Mouse (Mus musculus) heart, postnatal 36 days (tissue): ENCODE data around the gene Ehmt2. TPM values are rescaled to one million over a fixed set of nuclear protein-coding genes. Genes with fewer than 3 reads are reported as not detected.

ENCODE experiments used
- microRNA-seq, 2 experiments: library from miRNA; unstranded; fragments of <30 nt; microRNA quantifications; one replicate each; pipeline ENCODE4 v1.2.0; 2021; ENCODE audit warnings: borderline number of aligned reads in 2 of 2
- total RNA-seq, 2 experiments: library from RNA; stranded (reverse); gene quantifications; 2 replicates each; pipeline ENCODE4 v1.2.3; 2021

Gene Ehmt2
- total RNA-seq, 2 experiments from 2014 or later, result 44.6 to 49.8 TPM

Small RNA genes within 50 kb of the gene (microRNA-seq; reads per million reads assigned to microRNA genes)
- 0 reads per million in 2 experiments for gene Mir6972

Other genes starting within 250 kb of the Ehmt2 start
- gene Tnxb, start 227.9 kb upstream of the Ehmt2 start, total RNA-seq, result 10 to 100 TPM; 35.6 to 39.7 TPM
- gene C4b, start 154.6 kb upstream of the Ehmt2 start, total RNA-seq, result 10 to 100 TPM; 22.8 to 24.7 TPM
- gene Cyp21a1, start 93.9 kb upstream of the Ehmt2 start, total RNA-seq, result not detected
- gene Stk19, start 61.5 kb upstream of the Ehmt2 start, total RNA-seq, result 10 to 100 TPM in 1 of 2 experiments, 1 to 10 TPM in 1; 10.0 to 11.1 TPM
- 10 to 100 TPM; 12.4 to 17.3 TPM for gene Dxo, start 61.5 kb upstream of the Ehmt2 start, total RNA-seq
- 10 to 100 TPM; 22.6 to 24.5 TPM for gene Skiv2l, start 48.3 kb upstream of the Ehmt2 start, total RNA-seq
- gene Nelfe, start 48.1 kb upstream of the Ehmt2 start, total RNA-seq, result 10 to 100 TPM; 13.7 to 15.3 TPM
- gene Cfb, start 36.0 kb upstream of the Ehmt2 start, total RNA-seq, result 1 to 10 TPM; 4.4 to 7.5 TPM
- 1 to 10 TPM; 7.5 to 7.7 TPM for gene Zbtb12, start 19.0 kb upstream of the Ehmt2 start, total RNA-seq
- not detected for gene Gm20547, start 16.4 kb upstream of the Ehmt2 start, total RNA-seq
- gene C2, start 204 bp upstream of the Ehmt2 start, total RNA-seq, result 1 to 10 TPM; 3.1 to 4.4 TPM
- gene Slc44a4, start 16.0 kb downstream of the Ehmt2 start, total RNA-seq, result not detected
- 10 to 100 TPM; 13.2 to 16.5 TPM for gene Neu1, start 32.8 kb downstream of the Ehmt2 start, total RNA-seq
- 1 to 10 TPM; 2.8 to 4.5 TPM for gene Hspa1b, start 60.8 kb downstream of the Ehmt2 start, total RNA-seq
- not detected for gene Gm20481, start 71.4 kb downstream of the Ehmt2 start, total RNA-seq
- 1 to 10 TPM; 4.2 to 4.6 TPM for gene Hspa1a, start 73.7 kb downstream of the Ehmt2 start, total RNA-seq
- 1 to 10 TPM; 7.8 to 9.2 TPM for gene Hspa1l, start 74.2 kb downstream of the Ehmt2 start, total RNA-seq
- gene Lsm2, start 83.4 kb downstream of the Ehmt2 start, total RNA-seq, result 10 to 100 TPM; 16.0 to 17.4 TPM
- 10 to 100 TPM; 26.7 to 27.4 TPM for gene Vars, start 102.5 kb downstream of the Ehmt2 start, total RNA-seq
- gene Vwa7, start 118.1 kb downstream of the Ehmt2 start, total RNA-seq, result 1 to 10 TPM; 8.4 to 9.3 TPM
- gene Sapcd1, start 129.5 kb downstream of the Ehmt2 start, total RNA-seq, result not detected
- under 1 TPM; 0.25 to 0.70 TPM for gene Msh5, start 148.3 kb downstream of the Ehmt2 start, total RNA-seq
- gene Clic1, start 151.5 kb downstream of the Ehmt2 start, total RNA-seq, result 10 to 100 TPM; 41.7 to 44.0 TPM
- gene Ddah2, start 160.6 kb downstream of the Ehmt2 start, total RNA-seq, result 10 to 100 TPM; 27.5 to 27.6 TPM
- under 1 TPM in 1 of 2 experiments, not detected in 1; 0.56 TPM for gene Ly6g6c, start 166.9 kb downstream of the Ehmt2 start, total RNA-seq
- gene Mpig6b, start 167.7 kb downstream of the Ehmt2 start, total RNA-seq, result under 1 TPM; 0.42 to 0.49 TPM
- not detected for gene Ly6g6e, start 178.4 kb downstream of the Ehmt2 start, total RNA-seq
- under 1 TPM; 0.70 to 0.80 TPM for gene Ly6g6d, start 179.6 kb downstream of the Ehmt2 start, total RNA-seq
- gene Ly6g6f, start 187.1 kb downstream of the Ehmt2 start, total RNA-seq, result not detected
- 10 to 100 TPM; 54.6 to 61.1 TPM for gene Abhd16a, start 190.8 kb downstream of the Ehmt2 start, total RNA-seq
- not detected for gene Ly6g5c, start 209.8 kb downstream of the Ehmt2 start, total RNA-seq
- gene Ly6g5b, start 217.0 kb downstream of the Ehmt2 start, total RNA-seq, result not detected
- gene Gpank1, start 223.0 kb downstream of the Ehmt2 start, total RNA-seq, result 1 to 10 TPM; 8.0 to 9.6 TPM
- 100 to 1,000 TPM; 163 to 164 TPM for gene Csnk2b, start 223.6 kb downstream of the Ehmt2 start, total RNA-seq
- gene D17H6S53E, start 227.9 kb downstream of the Ehmt2 start, total RNA-seq, result 10 to 100 TPM; 25.7 to 26.4 TPM
- gene Apom, start 233.6 kb downstream of the Ehmt2 start, total RNA-seq, result not detected
- 100 to 1,000 TPM; 243 to 268 TPM for gene Bag6, start 236.7 kb downstream of the Ehmt2 start, total RNA-seq